Mouse (Mus musculus): ENCODE data around the gene Dgka. TPM values are rescaled to one million over a fixed set of nuclear protein-coding genes. Genes with fewer than 3 reads are reported as not detected.

Gene Dgka
- total RNA-seq (2021) = 1 to 10 TPM; 5.6 to 7.8 TPM

GRCm38 (mm10) chr10:128744680-128745601 is at the start of gene Dgka:
Gene Dgka (minus strand): TSS chr10:128744855.
- no peak for DNase-seq (ENCODE audit: low spot score in 2 of 2)
- intact Hi-C loops (cut with DNase I) = loop anchor here (5.0 kb wide), 1 partner anchor 48 kb away; the partner anchor contains the start of gene Rab5b

- intact Hi-C loops (cut with DNase I) = no loop called here
- DNase-seq (ENCODE audit: low spot score in 2 of 2) = no peak
Observed at GRCm38 (mm10) chr10:128794391-128794790, 49.7 kb upstream of the Dgka start.

- DNase-seq (ENCODE audit: low spot score in 2 of 2) = no peak
- intact Hi-C loops (cut with DNase I) = no loop called here
Observed at GRCm38 (mm10) chr10:128793258-128793657, 48.6 kb upstream of the Dgka start.

- DNase-seq (ENCODE audit: low spot score in 2 of 2) = no peak
- intact Hi-C loops (cut with DNase I) = no loop called here
Observed at GRCm38 (mm10) chr10:128792041-128792440, 47.4 kb upstream of the Dgka start.

GRCm38 (mm10) chr10:128790398-128791124 is 45.9 kb upstream of the Dgka start, which contains the start of gene Mmp19:
Gene Mmp19 (plus strand): TSS chr10:128790910.
- DNase-seq (ENCODE audit: low spot score in 2 of 2) = no peak
- intact Hi-C loops (cut with DNase I) = no loop called here

GRCm38 (mm10) chr10:128780200-128780599 is 35.5 kb upstream of the Dgka start:
- intact Hi-C loops (cut with DNase I) = no loop called here
- DNase-seq (ENCODE audit: low spot score in 2 of 2) = no peak

GRCm38 (mm10) chr10:128779011-128779795 is 34.5 kb upstream of the Dgka start:
- intact Hi-C loops (cut with DNase I) = no loop called here
- no peak for DNase-seq (ENCODE audit: low spot score in 2 of 2)

- intact Hi-C loops (cut with DNase I) = no loop called here
- DNase-seq (ENCODE audit: low spot score in 2 of 2) = no peak
Observed at GRCm38 (mm10) chr10:128778441-128778840, 33.8 kb upstream of the Dgka start.

GRCm38 (mm10) chr10:128773685-128774084 is 29.0 kb upstream of the Dgka start:
- intact Hi-C loops (cut with DNase I) = no loop called here
- DNase-seq (ENCODE audit: low spot score in 2 of 2) = no peak

- intact Hi-C loops (cut with DNase I) = no loop called here
- DNase-seq (ENCODE audit: low spot score in 2 of 2) = no peak
Observed at GRCm38 (mm10) chr10:128772895-128773294, 28.2 kb upstream of the Dgka start.

- DNase-seq (ENCODE audit: low spot score in 2 of 2) = peak; percentile 82 to 83
Observed at GRCm38 (mm10) chr10:128748252-128748864, 3.7 kb upstream of the Dgka start.

GRCm38 (mm10) chr10:128747646-128748251 is 3.1 kb upstream of the Dgka start, which contains the start of gene Pym1:
Gene Pym1 (plus strand): TSS chr10:128747889.
- intact Hi-C loops (cut with DNase I) = loop anchor here (1.0 to 5.0 kb wide), 2 partner anchors 50 to 58 kb away; partner anchors contain the start of gene Rab5b
- DNase-seq (ENCODE audit: low spot score in 2 of 2) = peak; percentile 52 to 60

More at GRCm38 (mm10) chr10:128748252-128748864, 3.7 kb upstream of the Dgka start:
- intact Hi-C loops (cut with DNase I) = loop anchor here (1.0 to 5.0 kb wide), 2 partner anchors 51 to 57 kb away; partner anchors contain the start of gene Rab5b

GRCm38 (mm10) chr10:128746972-128747645 is 2.5 kb upstream of the Dgka start:
- intact Hi-C loops (cut with DNase I) = loop anchor here (5.0 kb wide), 1 partner anchor 50 kb away; the partner anchor contains the start of gene Rab5b
- DNase-seq (ENCODE audit: low spot score in 2 of 2) = no peak

- DNase-seq (ENCODE audit: low spot score in 2 of 2) = no peak
- intact Hi-C loops (cut with DNase I) = loop anchor here (5.0 kb wide), 1 partner anchor 49 kb away; the partner anchor contains the start of gene Rab5b
Observed at GRCm38 (mm10) chr10:128745946-128746613, 1.4 kb upstream of the Dgka start.

- intact Hi-C loops (cut with DNase I) = no loop called here
- no peak for DNase-seq (ENCODE audit: low spot score in 2 of 2)
Observed at GRCm38 (mm10) chr10:128744211-128744610, 444 bp downstream of the Dgka start.

- DNase-seq (ENCODE audit: low spot score in 2 of 2) = peak; percentile 46 to 50
- intact Hi-C loops (cut with DNase I) = no loop called here
Observed at GRCm38 (mm10) chr10:128743791-128744191, 864 bp downstream of the Dgka start.

- DNase-seq (ENCODE audit: low spot score in 2 of 2) = no peak
Observed at GRCm38 (mm10) chr10:128743235-128743634, 1.4 kb downstream of the Dgka start.

More at GRCm38 (mm10) chr10:128743235-128743634, 1.4 kb downstream of the Dgka start:
- intact Hi-C loops (cut with DNase I) = no loop called here

Data from left cerebral cortex, postnatal 36 days (tissue).